Mouse (Mus musculus) embryonic fibroblast, embryonic 13.5 days (primary cell): ENCODE measurements around the gene Cbs.

ENCODE experiments used
- CTCF ChIP-seq: IDR thresholded peaks from 2 replicates; pipeline ENCODE4 v1.5.1; 2011; ENCODE audit warnings: mild to moderate bottlenecking, control low read depth, low read length, moderate library complexity, borderline replicate concordance; ENCODE audit not compliant: insufficient read depth
- POLR2A ChIP-seq: IDR thresholded peaks from 2 replicates; pipeline ENCODE4 v1.6.1; 2011; ENCODE audit warnings: low read depth, mild to moderate bottlenecking, control low read depth, low read length, moderate library complexity

DNA sequence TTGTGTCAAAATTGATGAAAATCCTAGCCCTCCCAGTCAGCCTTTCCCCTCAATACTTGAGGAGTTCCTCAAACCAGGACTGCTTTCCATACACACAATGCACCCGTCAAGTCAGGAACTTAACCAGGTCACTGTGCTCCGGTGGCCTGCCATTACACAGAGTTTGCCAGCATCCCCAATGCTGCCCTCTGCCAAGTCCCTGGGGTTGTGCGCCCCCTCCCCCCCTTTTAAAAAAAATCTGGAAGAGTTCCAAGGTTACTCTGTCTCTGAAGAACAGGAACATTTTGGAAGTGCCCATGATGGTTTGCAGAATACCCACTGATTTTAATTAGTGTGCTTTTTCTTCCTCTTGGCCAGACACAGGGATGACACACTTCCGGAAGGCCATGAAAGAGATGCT lies 2.6 kb upstream of the Cbs start:
- TF ChIP-seq CTCF (no peak), POLR2A (no peak)
